Mouse (Mus musculus) left cerebral cortex, adult 2 months (tissue): ENCODE data around the gene Sik3. TPM values are rescaled to one million over a fixed set of nuclear protein-coding genes. Genes with fewer than 3 reads are reported as not detected.
"Not testable (repeated sequence)": the region's sequence is repeated elsewhere in the genome, so short reads cannot be mapped to it uniquely, and the experiment has no call there.

Source experiments
- DNase-seq, 2 experiments: peaks; one replicate each; pipeline ENCODE4 v3.0.0; 2021 to 2022; ENCODE audit warnings: low spot score in 2 of 2, mixed read lengths in 1 of 2; ENCODE audit errors: extremely low spot score in 1 of 2
- H3K27ac ChIP-seq: fragments of 200-600 bp; 2 replicates; pipeline ENCODE4 v1.8.1; 2022
- H3K4me3 ChIP-seq: fragments of 200-600 bp; 2 replicates; pipeline ENCODE4 v1.8.1; 2022
- CTCF ChIP-seq: fragments of 200-600 bp; IDR thresholded peaks from 2 replicates; pipeline ENCODE4 v1.8.1; 2022; ENCODE audit warnings: antibody characterized with exemption, mild to moderate bottlenecking, moderate library complexity
- intact Hi-C: fragments of 180-260 bp; cut with DNase I; formaldehyde crosslinking; loops from one replicate; pipeline ENCODE4 v1.15.1; 2025
- total RNA-seq, 2 experiments: library from RNA; stranded (reverse); gene quantifications; 2 replicates each; pipeline ENCODE4 v1.2.3; 2021

Sik3 gene
- total RNA-seq, 2 experiments from 2014 or later: 122 to 127 TPM

DNA sequence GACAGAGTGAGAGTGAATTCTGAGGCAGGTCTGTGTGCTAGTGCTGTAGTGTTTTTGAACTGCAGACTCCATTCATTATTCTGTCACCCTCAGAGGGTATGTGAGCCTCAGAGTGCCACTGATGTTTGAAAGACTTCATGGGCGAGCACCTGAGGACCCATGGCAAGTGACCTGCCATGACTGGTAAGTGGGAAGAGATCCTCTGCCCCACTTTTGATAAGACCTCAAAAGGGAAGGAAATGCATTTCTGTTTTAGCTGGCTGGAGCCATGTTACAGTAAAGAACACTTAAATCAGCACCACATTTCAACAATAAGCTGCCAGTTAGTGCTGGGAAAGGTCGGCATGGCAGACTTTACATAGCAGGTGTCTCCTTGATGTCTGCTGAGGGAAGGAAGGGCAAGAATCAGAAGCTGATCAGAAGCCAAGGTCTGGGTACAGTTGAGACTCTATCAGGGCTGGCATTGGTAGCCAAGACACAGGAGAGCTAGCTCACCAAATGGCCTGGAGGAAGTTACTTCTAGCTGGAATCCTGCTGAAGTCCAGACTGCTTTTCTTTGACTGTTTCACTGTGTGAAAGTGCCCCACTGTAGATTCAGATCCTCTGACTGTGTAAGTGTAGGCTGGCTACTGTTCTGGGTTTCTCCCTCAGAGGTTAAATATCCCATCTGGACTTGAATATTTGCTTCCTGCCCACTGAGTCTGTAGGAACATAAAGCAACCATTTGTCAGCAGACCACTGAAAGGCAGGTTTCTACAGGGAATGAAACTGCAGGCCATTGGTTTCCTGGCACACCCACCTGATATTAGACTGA is 138.5 kb downstream of the Sik3 start:
- TF ChIP-seq CTCF: no peak
- H3K27ac ChIP-seq: peak overlapping the region; percentile 65
- DNase-seq: no peak
- intact Hi-C loops: no loop called here
- no peak overlapping the region for H3K4me3 ChIP-seq

DNA sequence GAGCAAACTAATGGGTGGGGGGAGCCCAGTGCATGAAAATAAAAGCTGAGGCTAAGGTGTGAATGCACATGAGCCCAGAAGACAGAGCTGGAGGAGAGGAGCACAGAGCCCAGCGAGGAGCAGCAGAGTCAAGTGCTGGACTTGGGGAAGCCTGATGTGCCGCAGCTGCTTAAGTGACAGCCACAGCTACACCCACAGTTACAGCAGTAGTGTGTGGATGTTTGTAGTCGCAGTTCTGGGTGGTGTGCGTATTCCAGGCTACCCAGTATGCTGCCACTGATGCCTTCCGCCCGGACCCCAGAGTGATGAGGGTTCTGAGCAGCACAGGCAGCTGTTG is 139.1 kb downstream of the Sik3 start:
- Histone ChIP-seq H3K27ac (peak overlapping the region; percentile 65), H3K4me3 (no peak overlapping the region)
- DNase-seq: no peak
- no peak for TF ChIP-seq CTCF
- intact Hi-C loops: no loop called here

DNA sequence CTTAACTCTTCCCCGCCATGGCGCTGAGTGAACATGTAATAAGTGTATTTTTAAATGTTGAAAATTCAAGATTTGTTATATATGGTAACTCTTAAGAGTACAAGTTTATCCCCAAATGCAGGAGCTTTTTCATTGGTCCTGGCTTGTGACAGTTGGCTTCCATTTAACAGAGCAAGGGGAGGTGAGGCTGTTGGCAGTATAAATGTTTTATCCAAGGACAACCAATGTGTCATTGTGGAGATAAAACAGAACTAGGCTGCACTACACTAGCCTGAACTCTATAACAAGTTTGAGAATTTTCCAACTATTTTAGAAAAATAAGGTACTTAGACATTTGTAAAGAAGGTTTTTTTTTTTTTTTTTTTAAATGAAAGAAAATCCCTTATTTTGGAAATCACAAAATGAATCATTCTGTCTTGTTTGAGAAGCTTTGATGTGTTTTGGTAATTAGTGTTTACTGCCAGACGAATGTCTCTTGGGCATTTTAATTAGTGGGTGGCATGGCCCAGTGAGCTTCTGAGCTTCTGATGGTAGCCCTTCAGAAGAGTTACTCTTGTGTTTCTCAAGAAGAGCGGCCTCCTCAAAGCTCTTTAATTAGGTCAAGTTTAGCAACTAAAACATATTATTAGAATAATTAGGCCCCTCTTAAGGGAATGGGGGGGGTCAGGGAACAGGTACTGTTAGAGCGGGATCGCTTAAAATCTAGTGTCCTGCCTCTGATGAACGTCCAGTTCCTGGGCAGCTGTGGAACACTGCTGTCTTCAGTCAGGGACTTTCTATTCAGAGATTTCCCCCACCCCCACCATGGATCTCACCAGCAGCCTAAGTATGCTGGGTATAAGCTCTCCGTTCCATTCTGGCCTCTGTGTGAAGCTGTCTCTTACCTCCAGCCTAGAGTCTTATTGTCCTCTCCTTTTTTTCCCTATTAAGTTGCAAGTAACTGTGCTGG is 139.7 kb downstream of the Sik3 start:
- DNase-seq: no peak
- Histone ChIP-seq H3K27ac (peak overlapping the region; percentile 65), H3K4me3 (no peak overlapping the region)
- TF ChIP-seq CTCF: no peak
- intact Hi-C loops: no loop called here

DNA sequence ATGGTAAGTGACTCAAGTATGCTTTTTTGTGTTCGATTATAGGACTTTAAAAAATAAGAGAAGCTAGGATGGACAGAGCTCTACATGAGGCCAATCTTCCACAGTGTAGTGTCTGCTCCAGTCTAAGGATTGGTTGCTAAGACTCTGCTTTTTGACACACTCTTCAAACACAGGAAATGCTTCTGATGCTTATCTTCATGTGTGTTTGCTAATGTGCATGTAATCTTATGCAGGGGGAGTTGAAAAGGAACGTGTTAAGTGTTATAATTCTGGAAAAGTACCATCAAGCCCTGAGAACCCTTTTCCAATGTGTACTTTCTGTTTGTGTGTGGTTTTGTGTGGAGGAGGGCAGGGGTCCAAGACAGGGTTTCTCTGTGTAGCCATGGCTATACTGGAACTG is 141.8 kb downstream of the Sik3 start:
- TF ChIP-seq CTCF: no peak
- intact Hi-C loops: no loop called here
- H3K27ac ChIP-seq: no peak overlapping the region
- no peak for DNase-seq
- H3K4me3 ChIP-seq: no peak overlapping the region

DNA sequence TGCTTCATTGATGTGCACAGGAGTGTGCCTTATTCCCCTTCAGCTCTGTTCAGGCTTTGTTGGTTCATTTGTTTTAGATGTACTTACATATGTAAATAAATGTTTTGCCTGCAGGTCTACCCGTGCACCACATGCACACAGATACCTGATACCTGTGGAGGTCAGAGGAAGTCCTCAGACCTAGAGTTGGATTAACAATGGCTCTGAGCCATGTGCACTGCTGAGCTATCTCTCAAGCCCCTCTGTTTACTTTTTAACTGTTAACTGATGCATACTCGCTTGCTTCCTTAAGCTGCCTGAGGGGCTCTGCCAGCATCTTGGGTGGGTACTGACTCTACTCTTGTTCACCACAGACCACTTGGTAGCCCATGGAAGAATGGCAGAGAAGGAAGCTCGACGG is 142.4 kb downstream of the Sik3 start:
- H3K4me3 ChIP-seq: no peak overlapping the region
- H3K27ac ChIP-seq: 0 out of 2 replicates have a peak overlapping the region, but pooled peaks have one; percentile 3
- no peak for TF ChIP-seq CTCF
- intact Hi-C loops: no loop called here
- DNase-seq: no peak

DNA sequence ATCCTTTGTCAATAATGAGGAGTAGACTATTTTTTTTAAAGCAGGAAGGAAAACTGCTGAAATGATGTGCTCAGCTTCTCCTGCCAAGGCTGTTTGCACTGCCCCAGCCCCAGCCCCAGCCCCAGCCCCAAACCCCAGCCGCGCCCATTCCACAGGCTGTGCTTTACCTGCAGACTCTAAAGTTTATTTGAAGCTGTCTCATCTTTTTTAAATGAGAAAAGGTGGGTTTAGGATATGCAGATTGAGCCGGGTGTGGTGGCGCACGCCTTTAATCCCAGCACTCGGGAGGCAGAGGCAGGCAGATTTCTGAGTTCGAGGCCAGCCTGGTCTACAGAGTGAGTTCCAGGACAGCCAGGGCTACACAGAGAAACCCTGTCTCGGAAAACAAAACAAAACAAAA is 143.2 kb downstream of the Sik3 start:
- H3K4me3 ChIP-seq, DNase-seq, H3K27ac ChIP-seq, intact Hi-C loops: not testable (repeated sequence)

DNA sequence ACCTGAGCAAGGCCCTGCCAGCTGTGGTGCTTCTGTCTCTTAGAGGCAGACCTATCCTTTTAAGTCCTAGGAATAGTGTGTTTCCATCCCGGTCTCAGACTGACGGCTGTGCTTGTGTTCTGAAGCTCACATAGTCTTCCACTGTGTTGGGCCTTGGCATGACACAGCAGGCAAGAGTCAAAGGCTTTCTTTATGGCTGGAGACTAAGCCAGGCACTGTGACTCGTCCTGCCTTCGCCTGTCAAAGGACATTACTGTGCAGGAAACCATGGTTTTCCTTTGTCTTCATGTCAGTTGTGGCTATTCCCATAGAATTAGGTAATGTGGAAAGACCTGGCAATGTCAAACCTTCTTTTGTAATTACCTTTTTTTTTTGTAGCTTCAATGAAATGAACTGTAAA is 144.1 kb downstream of the Sik3 start:
- H3K27ac ChIP-seq: peak overlapping the region; percentile 50
- DNase-seq: no peak
- intact Hi-C loops: no loop called here
- no peak for TF ChIP-seq CTCF
- H3K4me3 ChIP-seq: no peak overlapping the region

DNA sequence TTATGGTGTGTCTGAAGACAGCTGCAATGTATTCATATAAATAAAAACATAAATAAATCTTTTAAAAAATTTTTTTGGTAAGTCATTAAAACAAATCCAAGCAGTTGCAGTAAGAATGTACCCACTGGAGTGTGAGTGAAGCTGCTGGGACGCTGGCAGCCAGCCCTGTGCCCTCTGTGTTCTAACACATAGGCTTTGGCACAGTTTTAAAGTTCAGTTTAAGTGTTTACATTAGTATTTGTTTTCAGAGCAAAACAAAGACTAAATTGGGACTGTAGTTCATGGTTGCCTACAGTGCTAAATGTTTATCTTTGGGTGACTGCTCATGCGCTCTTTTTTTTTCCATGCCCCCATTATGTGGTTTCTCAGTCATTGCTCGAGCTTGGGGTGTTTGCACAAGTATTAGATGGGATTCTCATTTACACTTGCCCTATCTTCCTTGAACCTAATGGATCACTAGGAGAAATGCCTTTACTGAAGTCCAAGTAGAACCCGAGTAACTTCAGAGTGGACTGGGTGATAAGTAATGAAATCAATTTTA is 145.7 kb downstream of the Sik3 start:
- intact Hi-C loops: no loop called here
- Histone ChIP-seq H3K27ac (no peak overlapping the region), H3K4me3 (no peak overlapping the region)
- TF ChIP-seq CTCF: no peak
- no peak for DNase-seq

DNA sequence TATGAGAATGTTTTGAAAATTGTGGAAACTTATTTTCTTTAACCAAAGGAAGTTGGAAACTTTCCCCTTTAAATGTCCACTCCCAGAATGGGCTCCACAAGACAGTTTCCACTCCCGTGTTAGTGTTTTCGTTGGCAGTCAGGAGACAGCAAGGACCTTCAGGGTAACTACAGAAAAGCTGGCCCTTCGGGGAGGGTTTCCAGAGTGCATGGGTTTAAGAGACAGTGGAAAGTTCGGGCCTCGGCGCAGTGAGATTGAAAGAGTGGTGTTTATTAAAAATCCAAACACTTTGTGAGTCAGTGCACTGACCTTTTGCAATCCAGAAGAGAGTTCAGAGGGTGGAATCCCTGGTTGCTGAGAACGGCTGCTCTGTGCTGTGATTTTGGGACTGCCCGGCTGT is 150.8 kb downstream of the Sik3 start:
- no peak overlapping the region for H3K27ac ChIP-seq
- no peak for TF ChIP-seq CTCF
- DNase-seq: no peak
- intact Hi-C loops: no loop called here
- no peak overlapping the region for H3K4me3 ChIP-seq

DNA sequence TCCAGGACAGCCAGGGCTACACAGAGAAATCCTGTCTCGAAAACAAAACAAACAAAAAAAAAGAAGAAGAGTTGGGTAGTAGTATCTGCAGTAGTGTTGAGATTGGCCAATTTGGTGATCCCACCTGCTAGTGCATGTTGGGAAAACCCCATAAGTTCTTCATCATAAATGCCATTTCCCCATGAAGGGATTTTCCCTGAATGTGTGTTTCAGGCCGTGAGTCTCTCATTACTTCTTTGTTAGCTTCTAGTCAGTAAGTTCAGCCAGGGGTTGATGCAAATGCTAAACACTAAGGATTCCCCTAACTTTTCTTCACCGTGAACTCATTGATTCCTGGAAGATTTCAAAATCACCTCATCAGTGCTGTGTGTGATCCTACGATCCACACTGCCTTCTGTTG is 156.2 kb downstream of the Sik3 start:
- intact Hi-C loops: no loop called here
- Histone ChIP-seq H3K4me3 (no peak overlapping the region), H3K27ac (no peak overlapping the region)
- no peak for TF ChIP-seq CTCF
- no peak for DNase-seq

DNA sequence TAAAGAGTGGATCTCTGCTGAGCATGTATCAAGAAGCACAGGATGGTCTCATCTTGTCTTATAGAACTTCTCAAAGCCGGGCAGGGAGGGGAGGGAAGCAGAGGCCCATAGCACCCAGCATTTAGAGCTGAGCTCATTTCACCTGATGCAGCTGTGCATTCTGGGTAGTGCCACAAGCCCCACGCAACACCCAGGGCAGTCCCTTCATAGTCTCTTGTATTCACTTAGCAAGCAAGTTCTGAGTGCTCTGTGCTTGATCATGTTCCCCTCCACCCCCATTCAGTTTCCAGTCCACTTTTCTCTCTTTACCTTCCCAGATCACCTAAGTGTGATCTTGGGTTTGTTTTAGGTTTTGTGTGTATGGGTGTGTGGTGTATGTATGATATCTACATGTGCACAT is 159.6 kb downstream of the Sik3 start:
- no peak for DNase-seq
- no peak for TF ChIP-seq CTCF
- intact Hi-C loops: no loop called here
- Histone ChIP-seq H3K27ac (no peak overlapping the region), H3K4me3 (no peak overlapping the region)

DNA sequence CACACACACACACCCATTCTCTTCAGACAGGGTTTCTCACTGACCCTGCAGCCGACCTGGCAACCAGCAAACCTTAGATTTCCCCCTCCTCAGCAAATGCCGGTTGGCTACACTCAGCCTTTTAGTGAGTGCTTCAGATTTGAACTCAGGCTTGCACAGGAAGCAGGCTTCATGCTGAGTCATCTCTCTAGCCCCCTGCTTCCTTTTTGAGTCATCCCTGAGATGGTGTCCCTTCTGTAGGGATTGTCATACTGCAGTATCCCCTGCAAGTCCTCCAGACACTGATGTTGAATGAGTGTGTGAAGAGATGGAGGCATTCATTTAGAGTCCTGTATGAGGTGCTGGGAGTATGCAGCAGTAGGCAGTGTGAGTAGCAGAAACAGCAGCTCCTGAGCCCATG is 160.3 kb downstream of the Sik3 start:
- no peak overlapping the region for H3K4me3 ChIP-seq
- no peak for TF ChIP-seq CTCF
- DNase-seq: no peak
- no peak overlapping the region for H3K27ac ChIP-seq
- intact Hi-C loops: loop anchor here (1.0 kb wide), 1 partner anchor 91 kb away; no protein-coding TSS in a partner anchor
